Mouse (Mus musculus) myocyte (in vitro differentiated cells): ENCODE measurements around the gene Camk1d.

Experiments used
- CEBPB ChIP-seq: IDR thresholded peaks from 2 replicates; pipeline ENCODE4 v1.6.1; 2011; ENCODE audit warnings: mild to moderate bottlenecking, moderate library complexity; ENCODE audit not compliant: poor library complexity, insufficient read depth, severe bottlenecking
- E2F4 ChIP-seq: IDR thresholded peaks from one replicate; pipeline ENCODE4 v1.6.1; 2011; ENCODE audit warnings: mild to moderate bottlenecking, control low read depth, moderate library complexity; ENCODE audit not compliant: insufficient read depth
- MAX ChIP-seq: IDR thresholded peaks from one replicate; pipeline ENCODE4 v1.6.1; 2011; ENCODE audit warnings: low read depth, mild to moderate bottlenecking, control low read depth
- MYOD1 ChIP-seq, 3 experiments: IDR thresholded peaks; one replicate each; pipeline ENCODE4 v1.6.1; 2011; ENCODE audit warnings: control low read depth in 2 of 3, low read depth in 2 of 3, mild to moderate bottlenecking in 2 of 3, moderate library complexity in 1 of 3; ENCODE audit not compliant: insufficient read length in 2 of 3, control insufficient read depth in 1 of 3
- POLR2A ChIP-seq: IDR thresholded peaks from one replicate; pipeline ENCODE4 v1.6.1; 2011; ENCODE audit warnings: low read depth, mild to moderate bottlenecking, control low read depth, moderate library complexity; ENCODE audit not compliant: insufficient read length
- TCF12 ChIP-seq: IDR thresholded peaks from one replicate; pipeline ENCODE4 v1.6.1; 2011; ENCODE audit warnings: mild to moderate bottlenecking, control low read depth; ENCODE audit not compliant: poor library complexity, insufficient read depth, severe bottlenecking
- USF1 ChIP-seq: IDR thresholded peaks from one replicate; pipeline ENCODE4 v1.6.1; 2011; ENCODE audit warnings: low read depth, mild to moderate bottlenecking, control low read depth, moderate library complexity

- TF ChIP-seq POLR2A (no peak), MYOD1 (IDR thresholded peaks at IDR 0.05; ENCODE audit: control insufficient read depth in 1 of 3, insufficient read length in 2 of 3, low read depth in 2 of 3) (no peak), USF1 (no peak), CEBPB (no peak), E2F4 (no peak), MAX (no peak), TCF12 (no peak)
Measured at GRCm38 (mm10) chr2:5395873-5396272, 318.4 kb downstream of the Camk1d start.
